Mouse (Mus musculus) cerebellum, adult 9-11 months (tissue): ENCODE data around the gene Gm20662.

Experiments used
- DNase-seq: peaks from one replicate; pipeline ENCODE4 v3.0.0; 2022

The Gm20662 gene

DNA sequence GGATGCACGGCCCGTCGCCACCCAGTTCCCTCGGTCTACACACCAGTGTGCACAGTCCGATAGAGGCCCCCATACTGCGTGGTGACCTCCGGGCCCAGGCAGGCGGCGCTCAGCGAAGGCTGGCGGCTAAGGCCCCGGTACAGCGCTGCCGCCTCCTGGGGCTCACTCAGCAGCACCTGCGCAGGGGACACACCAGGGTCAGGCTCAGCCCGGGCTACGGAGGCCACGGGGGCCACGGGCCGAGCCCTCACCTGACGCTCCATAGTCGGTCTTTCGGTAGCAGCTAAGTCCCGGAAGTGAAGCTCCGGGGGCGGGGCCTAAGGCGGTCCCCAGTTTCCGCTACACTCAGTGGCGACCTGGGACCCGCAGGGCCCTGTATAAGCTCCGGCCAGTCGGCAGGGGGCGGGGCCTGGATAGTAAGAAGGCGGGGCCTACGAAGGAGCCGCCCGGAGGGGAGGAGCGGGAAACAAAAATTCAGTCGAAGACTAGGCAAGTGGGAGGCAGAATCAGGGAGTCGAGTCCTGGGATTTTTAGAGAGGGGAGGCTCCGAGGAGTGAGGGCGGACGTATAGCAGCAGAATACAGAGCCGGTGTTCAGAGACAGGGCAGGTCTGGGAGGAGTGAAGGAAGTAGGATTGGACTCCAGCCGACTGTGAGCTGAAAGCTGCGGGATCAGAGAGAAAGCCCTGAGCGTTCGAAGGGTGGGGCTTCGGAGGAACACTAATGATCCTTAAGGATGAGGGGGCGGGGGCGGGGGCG lies 98.2 kb downstream of the Gm20662 start, which contains the start of gene Apeh:
Apeh (minus strand) TSS at position 423 of the 758 bp plus-strand sequence.
- DNase-seq, result peak; percentile 95
